Mouse (Mus musculus) midbrain, postnatal 0 days (tissue): ENCODE results near the gene Aftph. TPM values are rescaled to one million over a fixed set of nuclear protein-coding genes. Genes with fewer than 3 reads are reported as not detected.

Experiments
- ATAC-seq: fragments of 200-750 bp; cut with Nextera tagmentation; 2 replicates; pipeline ENCODE4 v1.8.0; 2017; ENCODE audit warnings: moderate number of reproducible peaks, mild to moderate bottlenecking, moderate TSS enrichment, moderate library complexity; ENCODE audit not compliant: low FRiP score
- DNase-seq: peaks from one replicate; pipeline ENCODE4 v3.0.0-alpha.2; 2015; ENCODE audit warnings: low spot score
- H3K27ac ChIP-seq: fragments of 300-500 bp; sonication (generic); 2 replicates; pipeline ENCODE4 v1.5.1; 2014; ENCODE audit warnings: low read depth, mild to moderate bottlenecking, low read length, mixed read lengths
- H3K27me3 ChIP-seq: fragments of 300-500 bp; sonication (generic); 2 replicates; pipeline ENCODE4 v1.6.1; 2014; ENCODE audit warnings: low read length, control low read depth, mixed read lengths; ENCODE audit not compliant: insufficient read depth
- H3K36me3 ChIP-seq: fragments of 300-500 bp; sonication (generic); 2 replicates; pipeline ENCODE4 v1.6.1; 2014; ENCODE audit warnings: low read length, control low read depth, mixed read lengths; ENCODE audit not compliant: insufficient read depth
- H3K4me1 ChIP-seq: fragments of 300-500 bp; sonication (generic); 2 replicates; pipeline ENCODE4 v1.6.1; 2014; ENCODE audit warnings: mild to moderate bottlenecking, control low read depth, antibody characterized with exemption, low read length, mixed read lengths; ENCODE audit not compliant: insufficient read depth
- H3K4me2 ChIP-seq: fragments of 300-500 bp; sonication (generic); 2 replicates; pipeline ENCODE4 v1.6.1; 2014; ENCODE audit warnings: low read depth, mild to moderate bottlenecking, low read length, mixed read lengths; ENCODE audit not compliant: poor library complexity, severe bottlenecking
- H3K4me3 ChIP-seq: fragments of 300-500 bp; sonication (generic); 2 replicates; pipeline ENCODE4 v1.5.1; 2014; ENCODE audit warnings: low read depth, mild to moderate bottlenecking, low read length, moderate library complexity
- H3K9ac ChIP-seq: fragments of 300-500 bp; sonication (generic); replicated peaks from 2 replicates; pipeline ENCODE4 v1.6.1; 2014; ENCODE audit warnings: mild to moderate bottlenecking, low read length, moderate library complexity, mixed read lengths; ENCODE audit not compliant: poor library complexity, severe bottlenecking
- H3K9me3 ChIP-seq: fragments of 300-500 bp; sonication (generic); 2 replicates; pipeline ENCODE4 v1.6.1; 2016; ENCODE audit warnings: low read length, control low read depth
- CTCF ChIP-seq: IDR thresholded peaks from 2 replicates; pipeline ENCODE4 v1.5.1; 2016; ENCODE audit warnings: antibody characterized with exemption, mild to moderate bottlenecking
- whole genome bisulfite sequencing: fragments of 180-500 bp; shearing (Covaris S2); extraction: QIAGEN DNeasy Blood & Tissue Kit; methylation state at CpG from one replicate; pipeline ENCODE4 v1.1.7; 2014; 5-methylcytosine and 5-hydroxymethylcytosine counted together
- polyA plus RNA-seq: library from polyadenylated mRNA; unstranded; fragments of >200 nt; fragmentation: Nextera tagmentation; extraction: Ambion mirVana; gene quantifications from 2 replicates; pipeline ENCODE4 v1.2.1, GENCODE M21; 2015
- total RNA-seq: library from RNA; depleted of rRNA; stranded (reverse); fragments of >200 nt; gene quantifications from 2 replicates; pipeline ENCODE4 v1.2.3, GENCODE M21; 2014

The Aftph gene
- total and polyA plus RNA-seq, 2 experiments from 2014 or later = 23.4 to 41.2 TPM

- H3K9ac ChIP-seq = no peak overlapping the region
- DNase-seq (no peak), ATAC-seq (no peak)
- no peak overlapping the region for H3K4me3 ChIP-seq
- no peaks in the 10 kb centered on the region for H3K27me3 ChIP-seq
- no peak overlapping the region for H3K27ac ChIP-seq
- 79% methylated on average over 3 of the region's 3 CpGs for WGBS
- H3K9me3 ChIP-seq = no peaks in the 10 kb centered on the region
- peaks cover 7% of the 10 kb centered on the region for H3K4me1 ChIP-seq
- TF ChIP-seq CTCF = no peak
- H3K4me2 ChIP-seq = no peak overlapping the region
- H3K36me3 ChIP-seq = peaks cover 3% of the 10 kb centered on the region; the same call in 1 of the 2 replicates
These were observed 95.9 kb downstream of the Aftph start for GRCm38 (mm10) chr11:20645521-20645920.

GRCm38 (mm10) chr11:20644872-20645271, 96.5 kb downstream of the Aftph start:
- no peak for ATAC-seq
- Histone ChIP-seq H3K9ac (no peak overlapping the region), H3K9me3 (no peaks in the 10 kb centered on the region), H3K4me2 (no peak overlapping the region), H3K27me3 (no peaks in the 10 kb centered on the region), H3K4me1 (peaks cover 13% of the 10 kb centered on the region), H3K36me3 (peaks cover 3% of the 10 kb centered on the region; the same call in 1 of the 2 replicates), H3K27ac (no peak overlapping the region), H3K4me3 (no peak overlapping the region)
- WGBS = 41% methylated on average over 6 of the region's 6 CpGs
- no peak for DNase-seq
- no peak for TF ChIP-seq CTCF

GRCm38 (mm10) chr11:20644166-20644565, 97.2 kb downstream of the Aftph start:
- 87% methylated on average over 1 of the region's 1 CpGs for WGBS
- H3K9ac ChIP-seq = no peak overlapping the region
- ATAC-seq = no peak
- H3K36me3 ChIP-seq = peaks cover 3% of the 10 kb centered on the region; the same call in 1 of the 2 replicates
- DNase-seq = no peak
- TF ChIP-seq CTCF = no peak
- no peak overlapping the region for H3K4me2 ChIP-seq
- no peak overlapping the region for H3K4me3 ChIP-seq
- no peaks in the 10 kb centered on the region for H3K27me3 ChIP-seq
- peaks cover 13% of the 10 kb centered on the region for H3K4me1 ChIP-seq
- no peak overlapping the region for H3K27ac ChIP-seq
- H3K9me3 ChIP-seq = no peaks in the 10 kb centered on the region

GRCm38 (mm10) chr11:20643161-20643560, 98.2 kb downstream of the Aftph start:
- DNase-seq = no peak
- no peak overlapping the region for H3K27ac ChIP-seq
- no peak for TF ChIP-seq CTCF
- no peak overlapping the region for H3K4me2 ChIP-seq
- H3K27me3 ChIP-seq = no peaks in the 10 kb centered on the region
- peaks cover 13% of the 10 kb centered on the region for H3K4me1 ChIP-seq
- no peaks in the 10 kb centered on the region for H3K36me3 ChIP-seq
- no peaks in the 10 kb centered on the region for H3K9me3 ChIP-seq
- H3K9ac ChIP-seq = no peak overlapping the region
- no peak for ATAC-seq
- WGBS = 72% methylated on average over 5 of the region's 5 CpGs
- no peak overlapping the region for H3K4me3 ChIP-seq

- H3K36me3 ChIP-seq = no peaks in the 10 kb centered on the region
- no peak for TF ChIP-seq CTCF
- H3K9me3 ChIP-seq = no peaks in the 10 kb centered on the region
- peaks cover 9% of the 10 kb centered on the region; the same call in 1 of the 2 replicates for H3K4me1 ChIP-seq
- WGBS = 74% methylated on average over 5 of the region's 5 CpGs
- ATAC-seq = no peak
- H3K4me3 ChIP-seq = no peak overlapping the region
- H3K9ac ChIP-seq = no peak overlapping the region
- no peak overlapping the region for H3K27ac ChIP-seq
- no peaks in the 10 kb centered on the region for H3K27me3 ChIP-seq
- no peak for DNase-seq
- no peak overlapping the region for H3K4me2 ChIP-seq
These were observed 99.1 kb downstream of the Aftph start for GRCm38 (mm10) chr11:20642321-20642720.

GRCm38 (mm10) chr11:20639918-20640447, 101.4 kb downstream of the Aftph start:
- TF ChIP-seq CTCF = no peak
- H3K4me3 ChIP-seq = no peak overlapping the region
- H3K36me3 ChIP-seq = no peaks in the 10 kb centered on the region
- WGBS = 9% methylated on average over 11 of the region's 11 CpGs
- H3K27ac ChIP-seq = 0 out of 2 replicates have a peak overlapping the region, but pooled peaks have one; percentile 12
- no peaks in the 10 kb centered on the region for H3K27me3 ChIP-seq
- no peaks in the 10 kb centered on the region for H3K9me3 ChIP-seq
- peaks cover 6% of the 10 kb centered on the region; the same call in 1 of the 2 replicates for H3K4me1 ChIP-seq
- ATAC-seq = peak; percentile 53; the same call in 1 of the 2 replicates
- no peak overlapping the region for H3K9ac ChIP-seq
- H3K4me2 ChIP-seq = peak overlapping the region; percentile 15; the same call in 1 of the 2 replicates
- DNase-seq = peak; percentile 67
